In genomic region chr14:60429513-60429912, GRCm38 (mm10) we compare ENCODE assay signal across 10 mouse cellular contexts. TPM values are rescaled to one million over a fixed set of nuclear protein-coding genes. Genes with fewer than 3 reads are reported as not detected.
A peak's percentile ranks its signal among the peaks of the same experiment; 100 is the strongest.
DNase-seq lines count a peak whose midpoint lies in the region; ATAC-seq and TF ChIP-seq lines count a peak whose summit lies in the region.
"Had no signal": no experiment of that assay in that cellular context is flagged by ENCODE, and none has a peak within 500 bp of the region (broad histone marks: within the 10 kb centered on the region; RNA-seq: fewer than 3 reads in every experiment).

No protein-coding gene starts in this region.

- H3K9me3 ChIP-seq in forebrain, embryonic 15.5 days: no peaks in the 10 kb centered on the region
- no peaks in the 10 kb centered on the region for H3K9me3 ChIP-seq in neural tube, embryonic 12.5 days

- H3K4me2 ChIP-seq in forebrain, embryonic 15.5 days (replicated peaks): no peak overlapping the region
- no peak overlapping the region for H3K4me2 ChIP-seq in neural tube, embryonic 12.5 days (replicated peaks)

- H3K27me3 ChIP-seq in kidney, adult 2 months (replicated peaks; ENCODE audit: control insufficient read depth, insufficient read depth, low read length): no peaks in the 10 kb centered on the region
- H3K27me3 ChIP-seq in forebrain, embryonic 15.5 days: no peaks in the 10 kb centered on the region
- no peaks in the 10 kb centered on the region for H3K27me3 ChIP-seq in neural tube, embryonic 12.5 days (replicated peaks)

- no peak overlapping the region for H3K27ac ChIP-seq in kidney, adult 2 months (ENCODE audit: insufficient read depth, low read depth, low read length)
- H3K27ac ChIP-seq in forebrain, embryonic 15.5 days (replicated peaks): no peak overlapping the region; the same call in 1 of the 2 replicates
- no peak overlapping the region for H3K27ac ChIP-seq in neural tube, embryonic 12.5 days
- H3K27ac ChIP-seq: stomach, postnatal 0 days had no signal

- H3K9ac ChIP-seq in forebrain, embryonic 15.5 days (replicated peaks): no peak overlapping the region
- H3K9ac ChIP-seq in neural tube, embryonic 12.5 days: no peak overlapping the region

- ATAC-seq in forebrain, embryonic 15.5 days (replicated peaks): peak; percentile 68; the same call in 1 of the 2 replicates
- ATAC-seq in neural tube, embryonic 12.5 days (ENCODE audit: low FRiP score, low read depth): peak; percentile 48

- H3K4me1 ChIP-seq in kidney, adult 2 months (ENCODE audit: control insufficient read depth, insufficient read depth, low read length): no peaks in the 10 kb centered on the region
- peaks cover 8% of the 10 kb centered on the region for H3K4me1 ChIP-seq in forebrain, embryonic 15.5 days
- H3K4me1 ChIP-seq in neural tube, embryonic 12.5 days: peaks cover 14% of the 10 kb centered on the region

- peak; percentile 14 for DNase-seq in kidney, postnatal 10 days
- no peak for DNase-seq in kidney, adult 2 months
- DNase-seq in cerebellum, adult 9-11 months: peak; percentile 57
- no peak for DNase-seq in adrenal gland, postnatal 14 days
- no peak for DNase-seq in left cerebral cortex, adult 9 months (ENCODE audit: low spot score in 2 of 2)
- DNase-seq in urinary bladder, postnatal 10 days (ENCODE audit: low spot score): no peak
- DNase-seq: right cerebral cortex, postnatal 14 days had no signal

- H3K36me3 ChIP-seq in kidney, adult 2 months (ENCODE audit: control insufficient read depth, insufficient read depth, low read length): no peaks in the 10 kb centered on the region
- no peaks in the 10 kb centered on the region for H3K36me3 ChIP-seq in forebrain, embryonic 15.5 days
- no peaks in the 10 kb centered on the region for H3K36me3 ChIP-seq in neural tube, embryonic 12.5 days

- H3K4me3 ChIP-seq in kidney, adult 2 months (ENCODE audit: insufficient read depth, low read depth, low read length): no peak overlapping the region
- no peak overlapping the region for H3K4me3 ChIP-seq in forebrain, embryonic 15.5 days
- no peak overlapping the region for H3K4me3 ChIP-seq in neural tube, embryonic 12.5 days

- TF ChIP-seq POLR2A in kidney, adult 2 months (IDR thresholded peaks at IDR 0.05; ENCODE audit: low read depth, low read length): no peak

- 26% methylated on average over 6 of the region's 6 CpGs for WGBS in kidney, adult 2 months
- WGBS in forebrain, embryonic 15.5 days: 11% methylated on average over 6 of the region's 6 CpGs
- 45% methylated on average over 6 of the region's 6 CpGs for WGBS in neural tube, embryonic 12.5 days

- TF ChIP-seq CTCF in kidney, adult 2 months (conservative IDR thresholded peaks at IDR 0.05; ENCODE audit: insufficient read depth, insufficient read length, low read depth, low read length): no peak

RNA-seq across cellular contexts. Expression of gene Amer2, which starts 56.5 kb away (rescaled TPM):
- polyA plus RNA-seq in kidney, adult 2 months (2012; rRNA removed): 0.08 and 0.11 TPM in 2 replicates
- 51.1 and 54.6 TPM in 2 replicates for polyA plus RNA-seq in forebrain, embryonic 15.5 days (2015; fragmentation: Nextera tagmentation; extraction: Ambion mirVana)
- 31.1 and 34.7 TPM in 2 replicates for polyA plus RNA-seq in neural tube, embryonic 12.5 days (2016; fragmentation: Nextera tagmentation; extraction: Ambion mirVana)
- total RNA-seq in adrenal gland, postnatal 14 days (2021): 2.6 and 3.0 TPM in 2 replicates

Comparison
In these comparisons a context has a peak if more than half of its experiments do, and no peak if none do; other contexts are left out.
1. DNase-seq: peak in kidney, postnatal 10 days (single experiment) and cerebellum, adult 9-11 months (single experiment); none in kidney, adult 2 months (single experiment), adrenal gland, postnatal 14 days (single experiment), left cerebral cortex, adult 9 months (0 of 2) and urinary bladder, postnatal 10 days (single experiment).
2. RNA of gene Amer2, which starts 56.5 kb away (polyA plus RNA-seq): 51.1 to 54.6 TPM in forebrain, embryonic 15.5 days and 31.1 to 34.7 TPM in neural tube, embryonic 12.5 days; 0.08 to 0.11 TPM in kidney, adult 2 months; every median in the first group is over 10 times any median in the second.